25 mouse cellular contexts compared by ENCODE assay signal in the genomic region with DNA sequence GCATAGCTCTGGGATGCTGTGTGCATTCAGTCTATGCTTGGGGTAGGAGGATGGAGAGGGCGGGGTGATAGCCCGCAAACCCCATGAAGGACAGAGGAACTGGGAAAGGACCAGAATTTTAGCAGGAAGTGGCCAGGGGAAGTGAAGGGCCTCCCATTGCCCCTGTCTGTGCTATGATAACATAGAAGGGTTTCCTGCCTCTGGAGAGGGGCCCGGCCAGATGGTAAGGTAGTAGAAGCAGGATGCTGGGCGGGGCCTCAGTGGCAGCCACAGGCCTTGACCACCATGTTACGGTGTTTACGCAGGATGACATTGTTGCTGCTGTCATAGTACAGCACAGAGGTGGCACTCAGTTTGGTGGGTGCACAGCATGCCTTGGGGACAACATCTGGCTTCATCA. TPM values are rescaled to one million over a fixed set of nuclear protein-coding genes. Genes with fewer than 3 reads are reported as not detected.
DNase-seq lines count a peak whose midpoint lies in the region; ATAC-seq and TF ChIP-seq lines count a peak whose summit lies in the region.
"Had no signal": no experiment of that assay in that cellular context is flagged by ENCODE, and none has a peak within 500 bp of the region (broad histone marks: within the 10 kb centered on the region; RNA-seq: fewer than 3 reads in every experiment).

No protein-coding gene starts in this region.

- peak; percentile 34 for DNase-seq in lung, embryonic 14.5 days
- DNase-seq in lung, postnatal 0 days (ENCODE audit: low spot score): no peak
- DNase-seq in liver, embryonic 14.5 days (ENCODE audit: low read depth in 3 of 3, low spot score in 3 of 3): no peak
- DNase-seq in left cerebral cortex, postnatal 36 days (ENCODE audit: low spot score in 2 of 2): no peak
- DNase-seq in adipocyte (ENCODE audit: low spot score): no peak
- no peak for DNase-seq in left cerebral cortex, adult 18-20 months (ENCODE audit: low spot score in 2 of 2)
- DNase-seq: adrenal gland, adult 2 months; cerebellum, adult 9-11 months; gastrocnemius, postnatal 36 days; heart, postnatal 4 days; kidney, adult 18-20 months; kidney, postnatal 14 days; lung, adult 2 months; right cerebral cortex, postnatal 25 days had no signal

- no peak overlapping the region for H3K9ac ChIP-seq in lung, embryonic 14.5 days
- H3K9ac ChIP-seq in lung, postnatal 0 days (replicated peaks; ENCODE audit: low read depth): no peak overlapping the region
- no peak overlapping the region for H3K9ac ChIP-seq in liver, embryonic 14.5 days (replicated peaks)
- H3K9ac ChIP-seq: embryonic facial prominence, embryonic 13.5 days; heart, embryonic 13.5 days; midbrain, embryonic 15.5 days; neural tube, embryonic 15.5 days had no signal

- intact Hi-C loops in left cerebral cortex, postnatal 36 days (cut with DNase I): no loop called here

- ATAC-seq in lung, embryonic 14.5 days (ENCODE audit: insufficient read depth): peak; percentile 59; the same call in 1 of the 2 replicates
- ATAC-seq in lung, postnatal 0 days: no peak
- peak; percentile 90 for ATAC-seq in granulocyte monocyte progenitor cell, adult 5-6 weeks (replicated peaks; ENCODE audit: poor library complexity, severe bottlenecking)
- ATAC-seq in liver, embryonic 14.5 days (ENCODE audit: insufficient read depth): peak; percentile 42
- ATAC-seq in monocyte, adult 5-6 weeks (replicated peaks; ENCODE audit: insufficient number of reproducible peaks, low FRiP score, low TSS enrichment, poor library complexity, severe bottlenecking): 0 out of 2 replicates have a peak, but pooled peaks have one; percentile 11
- ATAC-seq: forebrain, embryonic 16.5 days; hindbrain, postnatal 0 days; midbrain, embryonic 15.5 days had no signal

- no peak overlapping the region for H3K4me2 ChIP-seq in lung, embryonic 14.5 days
- H3K4me2 ChIP-seq in lung, postnatal 0 days (replicated peaks; ENCODE audit: low read depth, low read length): no peak overlapping the region
- no peak overlapping the region for H3K4me2 ChIP-seq in liver, embryonic 14.5 days (ENCODE audit: low read depth)
- H3K4me2 ChIP-seq: embryonic facial prominence, embryonic 13.5 days; heart, embryonic 13.5 days; midbrain, embryonic 15.5 days; neural tube, embryonic 15.5 days had no signal

- H3K36me3 ChIP-seq in lung, embryonic 14.5 days (ENCODE audit: insufficient read depth): no peaks in the 10 kb centered on the region
- H3K36me3 ChIP-seq in lung, postnatal 0 days (ENCODE audit: insufficient read depth, low read length): no peaks in the 10 kb centered on the region
- no peaks in the 10 kb centered on the region for H3K36me3 ChIP-seq in liver, embryonic 14.5 days (replicated peaks; ENCODE audit: control insufficient read depth, insufficient read depth, low read depth)
- H3K36me3 ChIP-seq: embryonic facial prominence, embryonic 13.5 days; heart, embryonic 13.5 days; midbrain, embryonic 15.5 days; neural tube, embryonic 15.5 days had no signal

- H3K27me3 ChIP-seq in lung, embryonic 14.5 days (ENCODE audit: insufficient read depth, low read length): no peaks in the 10 kb centered on the region
- H3K27me3 ChIP-seq in lung, postnatal 0 days (replicated peaks; ENCODE audit: insufficient read depth, low read length): no peaks in the 10 kb centered on the region
- no peaks in the 10 kb centered on the region for H3K27me3 ChIP-seq in liver, embryonic 14.5 days (ENCODE audit: control insufficient read depth, insufficient read depth, low read length)
- H3K27me3 ChIP-seq: embryonic facial prominence, embryonic 13.5 days; heart, embryonic 13.5 days; midbrain, embryonic 15.5 days; neural tube, embryonic 15.5 days had no signal

- H3K9me3 ChIP-seq in lung, embryonic 14.5 days (ENCODE audit: low read depth, low read length): no peaks in the 10 kb centered on the region
- H3K9me3 ChIP-seq in lung, postnatal 0 days (ENCODE audit: low read length): no peaks in the 10 kb centered on the region
- H3K9me3 ChIP-seq in liver, embryonic 14.5 days (ENCODE audit: control insufficient read depth, low read length): no peaks in the 10 kb centered on the region
- H3K9me3 ChIP-seq: embryonic facial prominence, embryonic 13.5 days; heart, embryonic 13.5 days; midbrain, embryonic 15.5 days; neural tube, embryonic 15.5 days had no signal

- H3K27ac ChIP-seq in lung, embryonic 14.5 days (ENCODE audit: low read depth): no peak overlapping the region
- no peak overlapping the region for H3K27ac ChIP-seq in lung, postnatal 0 days (ENCODE audit: low read length)
- H3K27ac ChIP-seq in liver, embryonic 14.5 days: no peak overlapping the region
- H3K27ac ChIP-seq: embryonic facial prominence, embryonic 13.5 days; heart, embryonic 13.5 days; hindbrain, postnatal 0 days; layer of hippocampus, adult 2 months; midbrain, embryonic 15.5 days; neural tube, embryonic 15.5 days had no signal

- H3K4me1 ChIP-seq in lung, embryonic 14.5 days (ENCODE audit: insufficient read depth): no peaks in the 10 kb centered on the region
- H3K4me1 ChIP-seq in lung, postnatal 0 days (ENCODE audit: insufficient read depth, low read depth, low read length): no peaks in the 10 kb centered on the region
- H3K4me1 ChIP-seq in liver, embryonic 14.5 days (replicated peaks; ENCODE audit: control insufficient read depth in 2 of 2, insufficient read depth in 2 of 2, low read length in 1 of 2): peaks cover 0 to 7% of the 10 kb centered on the region in 2 experiments; a peak in 2 of 4 replicates
- H3K4me1 ChIP-seq: midbrain, embryonic 15.5 days; neural tube, embryonic 15.5 days had no signal

- no peak for TF ChIP-seq CTCF in lung, embryonic 14.5 days (IDR thresholded peaks at IDR 0.05; ENCODE audit: low read depth)
- no peak for TF ChIP-seq CTCF in lung, postnatal 0 days (IDR thresholded peaks at IDR 0.05)
- no peak for TF ChIP-seq CTCF in liver, embryonic 14.5 days (IDR thresholded peaks at IDR 0.05; ENCODE audit: low read depth)

- no peak overlapping the region for H3K4me3 ChIP-seq in lung, embryonic 14.5 days (ENCODE audit: low read depth, low read length)
- H3K4me3 ChIP-seq in lung, postnatal 0 days (ENCODE audit: low read depth, low read length): no peak overlapping the region
- H3K4me3 ChIP-seq in liver, embryonic 14.5 days (ENCODE audit: insufficient read depth in 1 of 2, low read depth in 2 of 2, low read length in 2 of 2): no peak overlapping the region
- H3K4me3 ChIP-seq: embryonic facial prominence, embryonic 13.5 days; heart, embryonic 13.5 days; layer of hippocampus, adult 2 months; midbrain, embryonic 15.5 days; neural tube, embryonic 15.5 days had no signal

- 82% methylated on average over 6 of the region's 6 CpGs for WGBS in lung, embryonic 14.5 days
- 62% methylated on average over 6 of the region's 6 CpGs for WGBS in lung, postnatal 0 days
- WGBS in liver, embryonic 14.5 days (ENCODE audit: insufficient replicate concordance): 16% methylated on average over 6 of the region's 6 CpGs

- TF ChIP-seq EP300 in lung, postnatal 0 days (IDR thresholded peaks at IDR 0.05): no peak
- TF ChIP-seq EP300 in liver, embryonic 14.5 days (IDR thresholded peaks at IDR 0.05; ENCODE audit: low read depth): no peak

RNA-seq across cellular contexts. Expression of a gene that starts 10.4 kb away (rescaled TPM):
- not detected in 2 replicates for polyA plus RNA-seq in lung, embryonic 14.5 days (2014; fragmentation: Nextera tagmentation; extraction: Ambion mirVana)
- polyA plus RNA-seq in lung, postnatal 0 days (2015; fragmentation: Nextera tagmentation; extraction: Ambion mirVana): not detected in 2 replicates
- total RNA-seq in granulocyte monocyte progenitor cell, adult 5-6 weeks (2014; fragmentation: Nextera tagmentation): not detected in 2 replicates
- total RNA-seq in granulocyte monocyte progenitor cell, adult 5-6 weeks (2017): not detected in 2 replicates
- polyA plus RNA-seq in liver, embryonic 14.5 days (2012; rRNA removed): 0.03 and 0.08 TPM in 2 replicates
- not detected in 2 replicates for polyA plus RNA-seq in liver, embryonic 14.5 days (2014; fragmentation: Nextera tagmentation; extraction: Ambion mirVana)
- not detected in 3 replicates for total RNA-seq in monocyte, adult 5-6 weeks (2017)
- total RNA-seq in left cerebral cortex, postnatal 36 days (2021): not detected
- under 1 TPM; 0.23 to 0.26 TPM for total RNA-seq in left cerebral cortex, adult 18-20 months (2021)
- total RNA-seq: adrenal gland, adult 2 months; heart, postnatal 4 days; layer of hippocampus, adult 2 months had no signal
- polyA plus RNA-seq: adrenal gland, adult 2 months; embryonic facial prominence, embryonic 13.5 days; forebrain, embryonic 16.5 days; heart, embryonic 13.5 days; limb, embryonic 11.5 days; lung, adult 2 months; stomach, embryonic 16.5 days had no signal

RNA-seq across cellular contexts. Expression of a gene that starts 30.0 kb away (rescaled TPM):
- polyA plus RNA-seq in lung, embryonic 14.5 days (2014; fragmentation: Nextera tagmentation; extraction: Ambion mirVana): 0.11 and 0.30 TPM in 2 replicates
- 0.44 and 0.61 TPM in 2 replicates for polyA plus RNA-seq in lung, postnatal 0 days (2015; fragmentation: Nextera tagmentation; extraction: Ambion mirVana)
- total RNA-seq in granulocyte monocyte progenitor cell, adult 5-6 weeks (2014; fragmentation: Nextera tagmentation): not detected in 2 replicates
- 0.30 TPM in 1 of 2 replicates, not detected in the other for total RNA-seq in granulocyte monocyte progenitor cell, adult 5-6 weeks (2017)
- 0.08 and 0.14 TPM in 2 replicates for polyA plus RNA-seq in liver, embryonic 14.5 days (2012; rRNA removed)
- 0.16 TPM in 1 of 2 replicates, not detected in the other for polyA plus RNA-seq in liver, embryonic 14.5 days (2014; fragmentation: Nextera tagmentation; extraction: Ambion mirVana)
- not detected in 3 replicates for total RNA-seq in monocyte, adult 5-6 weeks (2017)
- total RNA-seq in left cerebral cortex, postnatal 36 days (2021): under 1 TPM in 1 of 2 experiments, not detected in 1; 0.32 TPM
- total RNA-seq in left cerebral cortex, adult 18-20 months (2021): under 1 TPM in 1 of 2 experiments, not detected in 1; 0.19 TPM
- polyA plus RNA-seq: midbrain, embryonic 15.5 days had no signal

RNA-seq across cellular contexts. Expression of a gene that starts 50.9 kb away (rescaled TPM):
- polyA plus RNA-seq in lung, embryonic 14.5 days (2014; fragmentation: Nextera tagmentation; extraction: Ambion mirVana): 46.1 and 50.0 TPM in 2 replicates
- 10.8 and 11.4 TPM in 2 replicates for polyA plus RNA-seq in lung, postnatal 0 days (2015; fragmentation: Nextera tagmentation; extraction: Ambion mirVana)
- total RNA-seq in granulocyte monocyte progenitor cell, adult 5-6 weeks (2014; fragmentation: Nextera tagmentation): 93.4 and 113 TPM in 2 replicates
- total RNA-seq in granulocyte monocyte progenitor cell, adult 5-6 weeks (2017): 110 and 112 TPM in 2 replicates
- 209 and 244 TPM in 2 replicates for polyA plus RNA-seq in liver, embryonic 14.5 days (2012; rRNA removed)
- 101 and 112 TPM in 2 replicates for polyA plus RNA-seq in liver, embryonic 14.5 days (2014; fragmentation: Nextera tagmentation; extraction: Ambion mirVana)
- total RNA-seq in monocyte, adult 5-6 weeks (2017): 23.4 to 30.7 TPM (median 23.8 TPM) in 3 replicates
- total RNA-seq in left cerebral cortex, postnatal 36 days (2021): 10 to 100 TPM; 38.7 to 41.9 TPM
- total RNA-seq in left cerebral cortex, adult 18-20 months (2021): 10 to 100 TPM; 40.3 to 42.2 TPM
